Mouse (Mus musculus) heart, adult 9 months (tissue): ENCODE measurements around the gene Eif1.
"Not testable (repeated sequence)": the region's sequence is repeated elsewhere in the genome, so short reads cannot be mapped to it uniquely, and the experiment has no call there.

Experiments
- DNase-seq, 2 experiments: peaks; one replicate each; pipeline ENCODE4 v3.0.0; 2022; ENCODE audit warnings: low spot score in 2 of 2

Gene Eif1

GRCm38 (mm10) chr11:100352076-100352857 lies 32.6 kb downstream of the Eif1 start:
- DNase-seq, result no peak

GRCm38 (mm10) chr11:100355151-100355951 lies 35.7 kb downstream of the Eif1 start:
- DNase-seq, result peak in 1 of 2 experiments; percentile 32

GRCm38 (mm10) chr11:100355972-100356818 lies 36.5 kb downstream of the Eif1 start, which contains the start of gene Hap1:
Gene Hap1 (minus strand): TSS chr11:100356128.
- DNase-seq, result peak; percentile 56 to 76

- DNase-seq, result no peak
These were observed 37.1 kb downstream of the Eif1 start for GRCm38 (mm10) chr11:100356819-100357211.

- DNase-seq, result no peak
These were observed 37.7 kb downstream of the Eif1 start for GRCm38 (mm10) chr11:100357408-100357807.

- DNase-seq, result no peak
These were observed 40.5 kb downstream of the Eif1 start for GRCm38 (mm10) chr11:100360175-100360574.

- not testable (repeated sequence) for DNase-seq
These were observed 41.4 kb downstream of the Eif1 start for GRCm38 (mm10) chr11:100361059-100361458.

- peak; percentile 62 to 80 for DNase-seq
These were observed 42.7 kb downstream of the Eif1 start for GRCm38 (mm10) chr11:100362209-100362978.

- DNase-seq, result peak in 1 of 2 experiments; percentile 61
These were observed 43.4 kb downstream of the Eif1 start for GRCm38 (mm10) chr11:100362979-100363562.

GRCm38 (mm10) chr11:100369145-100369544 lies 49.5 kb downstream of the Eif1 start:
- DNase-seq, result no peak

GRCm38 (mm10) chr11:100369822-100370221 lies 50.1 kb downstream of the Eif1 start:
- DNase-seq, result no peak
